24 mouse cellular contexts compared by ENCODE assay signal in genomic region chr9:117121572-117121971, GRCm38 (mm10).
DNase-seq lines count a peak whose midpoint lies in the region; ATAC-seq and TF ChIP-seq lines count a peak whose summit lies in the region.
"Had no signal": no experiment of that assay in that cellular context is flagged by ENCODE, and none has a peak within 500 bp of the region (broad histone marks: within the 10 kb centered on the region; RNA-seq: fewer than 3 reads in every experiment).

No protein-coding gene starts in this region.

- intact Hi-C loops in heart, adult 2 months (cut with DNase I): no loop called here

- no peaks in the 10 kb centered on the region for H3K9me3 ChIP-seq in heart, embryonic 16.5 days (replicated peaks; ENCODE audit: control insufficient read depth, low read length)
- H3K9me3 ChIP-seq in stomach, embryonic 14.5 days (ENCODE audit: control insufficient read depth, low read depth, low read length): no peaks in the 10 kb centered on the region
- H3K9me3 ChIP-seq in stomach, postnatal 0 days (ENCODE audit: control insufficient read depth, low read length): no peaks in the 10 kb centered on the region
- H3K9me3 ChIP-seq: embryonic facial prominence, embryonic 10.5 days; embryonic facial prominence, embryonic 12.5 days; forebrain, embryonic 13.5 days; forebrain, embryonic 15.5 days had no signal

- no peaks in the 10 kb centered on the region; the same call in none of the 2 replicates for H3K79me2 ChIP-seq in heart, adult 2 months (replicated peaks; ENCODE audit: control insufficient read depth, insufficient read depth, low read length)

- no peak overlapping the region for H3K4me2 ChIP-seq in heart, embryonic 16.5 days (ENCODE audit: low read depth, low read length)
- H3K4me2 ChIP-seq in stomach, embryonic 14.5 days (replicated peaks; ENCODE audit: low read depth, low read length): no peak overlapping the region
- no peak overlapping the region for H3K4me2 ChIP-seq in stomach, postnatal 0 days (replicated peaks; ENCODE audit: low read depth)
- H3K4me2 ChIP-seq: embryonic facial prominence, embryonic 12.5 days; forebrain, embryonic 13.5 days; forebrain, embryonic 15.5 days had no signal

- peaks cover 5% of the 10 kb centered on the region for H3K4me1 ChIP-seq in heart, embryonic 16.5 days (ENCODE audit: control insufficient read depth, insufficient read depth, low read length)
- H3K4me1 ChIP-seq in heart, adult 2 months (ENCODE audit: control insufficient read depth, insufficient read depth, low read length): no peaks in the 10 kb centered on the region
- H3K4me1 ChIP-seq in stomach, embryonic 14.5 days (ENCODE audit: control insufficient read depth, insufficient read depth, low read length): 0 out of 2 replicates have a peak, but pooled peaks cover 4% of the 10 kb centered on the region
- H3K4me1 ChIP-seq in stomach, postnatal 0 days (replicated peaks; ENCODE audit: control insufficient read depth, insufficient read depth): no peaks in the 10 kb centered on the region
- H3K4me1 ChIP-seq: embryonic facial prominence, embryonic 10.5 days; forebrain, embryonic 13.5 days had no signal

- no peak overlapping the region for H3K27ac ChIP-seq in heart, embryonic 16.5 days (ENCODE audit: low read length)
- H3K27ac ChIP-seq in heart, adult 2 months: no peak overlapping the region
- no peak overlapping the region for H3K27ac ChIP-seq in stomach, embryonic 14.5 days (ENCODE audit: low read length)
- no peak overlapping the region for H3K27ac ChIP-seq in stomach, postnatal 0 days (replicated peaks)
- H3K27ac ChIP-seq: embryonic facial prominence, embryonic 10.5 days; embryonic facial prominence, embryonic 12.5 days; forebrain, embryonic 13.5 days; forebrain, embryonic 15.5 days had no signal

- ATAC-seq in heart, embryonic 16.5 days (replicated peaks; ENCODE audit: extremely low read depth, insufficient read depth, low FRiP score): 0 out of 2 replicates have a peak, but pooled peaks have one; percentile 45
- ATAC-seq in stomach, embryonic 14.5 days (ENCODE audit: insufficient number of reproducible peaks, insufficient read depth, low FRiP score, low read depth): 0 out of 2 replicates have a peak, but pooled peaks have one; percentile 42
- ATAC-seq in stomach, postnatal 0 days (ENCODE audit: low FRiP score, low TSS enrichment): no peak
- ATAC-seq: activated CD4-positive, CD25-positive, alpha-beta regulatory T cell, adult 4 months; CD4-positive, CD25-positive, alpha-beta regulatory T cell, adult 4 months; forebrain, embryonic 13.5 days; forebrain, embryonic 15.5 days; Patski had no signal

- no peak for TF ChIP-seq CTCF in heart, adult 2 months (IDR thresholded peaks at IDR 0.05)
- no peak for TF ChIP-seq CTCF in stomach, postnatal 0 days (IDR thresholded peaks at IDR 0.05; ENCODE audit: low read depth)

- no peak overlapping the region for H3K4me3 ChIP-seq in heart, embryonic 16.5 days (ENCODE audit: low read length)
- no peak overlapping the region for H3K4me3 ChIP-seq in heart, adult 2 months
- H3K4me3 ChIP-seq in stomach, embryonic 14.5 days (ENCODE audit: low read depth, low read length): no peak overlapping the region
- no peak overlapping the region for H3K4me3 ChIP-seq in stomach, postnatal 0 days (ENCODE audit: low read depth, low read length)
- H3K4me3 ChIP-seq: embryonic facial prominence, embryonic 10.5 days; embryonic facial prominence, embryonic 12.5 days; forebrain, embryonic 13.5 days; forebrain, embryonic 15.5 days had no signal

- no peak overlapping the region for H3K9ac ChIP-seq in heart, embryonic 16.5 days (ENCODE audit: low read length)
- no peak overlapping the region for H3K9ac ChIP-seq in heart, adult 2 months (ENCODE audit: low read depth, low read length)
- no peak overlapping the region for H3K9ac ChIP-seq in stomach, embryonic 14.5 days (replicated peaks; ENCODE audit: low read depth, low read length)
- no peak overlapping the region for H3K9ac ChIP-seq in stomach, postnatal 0 days (ENCODE audit: low read length)
- H3K9ac ChIP-seq: embryonic facial prominence, embryonic 12.5 days; forebrain, embryonic 13.5 days; forebrain, embryonic 15.5 days had no signal

- H3K27me3 ChIP-seq in heart, embryonic 16.5 days (ENCODE audit: control insufficient read depth, insufficient read depth, low read length): no peaks in the 10 kb centered on the region
- H3K27me3 ChIP-seq in heart, adult 2 months (ENCODE audit: control insufficient read depth, insufficient read depth, low read length): no peaks in the 10 kb centered on the region
- H3K27me3 ChIP-seq in stomach, embryonic 14.5 days (ENCODE audit: control insufficient read depth, insufficient read depth, low read length): no peaks in the 10 kb centered on the region
- no peaks in the 10 kb centered on the region for H3K27me3 ChIP-seq in stomach, postnatal 0 days (ENCODE audit: control insufficient read depth, insufficient read depth, low read length)
- H3K27me3 ChIP-seq: CH12.LX; embryonic facial prominence, embryonic 12.5 days; forebrain, embryonic 13.5 days; forebrain, embryonic 15.5 days; Patski had no signal

- TF ChIP-seq EP300 in heart, adult 2 months (IDR thresholded peaks at IDR 0.05; ENCODE audit: insufficient read depth, low read depth, low read length): no peak
- TF ChIP-seq EP300 in stomach, postnatal 0 days (optimal IDR thresholded peaks at IDR 0.05): no peak

- no peak for TF ChIP-seq POLR2A in heart, adult 2 months (IDR thresholded peaks at IDR 0.05; ENCODE audit: insufficient read depth, low read depth, low read length)

- H3K36me3 ChIP-seq in heart, embryonic 16.5 days (ENCODE audit: control insufficient read depth, insufficient read depth): no peaks in the 10 kb centered on the region
- no peaks in the 10 kb centered on the region for H3K36me3 ChIP-seq in heart, adult 2 months (ENCODE audit: control insufficient read depth, insufficient read depth, low read length)
- H3K36me3 ChIP-seq in stomach, embryonic 14.5 days (ENCODE audit: control insufficient read depth, insufficient read depth, low read length): no peaks in the 10 kb centered on the region
- no peaks in the 10 kb centered on the region for H3K36me3 ChIP-seq in stomach, postnatal 0 days (ENCODE audit: control insufficient read depth, insufficient read depth, low read length)
- H3K36me3 ChIP-seq: embryonic facial prominence, embryonic 10.5 days; embryonic facial prominence, embryonic 12.5 days; forebrain, embryonic 15.5 days; G1E had no signal

- WGBS in heart, embryonic 16.5 days: 36% methylated on average over 6 of the region's 6 CpGs
- WGBS in heart, adult 2 months: 66% methylated on average over 6 of the region's 6 CpGs
- WGBS in stomach, embryonic 14.5 days: 62% methylated on average over 6 of the region's 6 CpGs
- WGBS in stomach, postnatal 0 days: 61% methylated on average over 6 of the region's 6 CpGs

- DNase-seq in heart, adult 11 months: peak; percentile 79
- no peak for DNase-seq in heart, adult 9 months (ENCODE audit: low spot score in 2 of 2)
- DNase-seq in heart, adult 2 months: no peak
- DNase-seq in stomach, postnatal 0 days (ENCODE audit: low spot score): no peak
- DNase-seq: adrenal gland, adult 8-10 months; adrenal gland, postnatal 14 days; adrenal gland, postnatal 36 days; B cell, adult 2 months; cerebellum, adult 11-12 months; cerebellum, adult 2 months; cerebellum, adult 9-10 months; cerebellum, postnatal 10 days; cerebellum, postnatal 25 days had no signal
